Mouse (Mus musculus) cortical plate, adult 2 months (tissue): Measurements from ENCODE around the gene Sdk1. TPM values are rescaled to one million over a fixed set of nuclear protein-coding genes. Genes with fewer than 3 reads are reported as not detected.

Source experiments
- H3K27ac ChIP-seq: fragments of 200-500 bp; 2 replicates; pipeline ENCODE4 v1.5.1; 2012; ENCODE audit warnings: low read length, control low read depth, inconsistent platforms; ENCODE audit not compliant: insufficient read depth
- H3K4me1 ChIP-seq: fragments of 200-500 bp; 2 replicates; pipeline ENCODE4 v1.6.1; 2011; ENCODE audit warnings: low read length; ENCODE audit not compliant: control insufficient read depth, insufficient read depth
- H3K4me3 ChIP-seq: fragments of 200-500 bp; 2 replicates; pipeline ENCODE4 v1.5.1; 2011; ENCODE audit warnings: mild to moderate bottlenecking, low read length, control low read depth; ENCODE audit not compliant: insufficient read depth
- CTCF ChIP-seq: fragments of 200-500 bp; IDR thresholded peaks from 2 replicates; pipeline ENCODE4 v1.5.1; 2011; ENCODE audit warnings: mild to moderate bottlenecking, control low read depth, low read length; ENCODE audit not compliant: insufficient read depth; ENCODE audit errors: extremely low read depth
- POLR2A ChIP-seq: fragments of 200-500 bp; IDR thresholded peaks from 2 replicates; pipeline ENCODE4 v1.6.1; 2011; ENCODE audit warnings: mild to moderate bottlenecking, low read length, control low read depth; ENCODE audit not compliant: insufficient read depth; ENCODE audit errors: extremely low read depth
- polyA plus RNA-seq: library from polyadenylated mRNA; depleted of rRNA; stranded (reverse); fragments of >200 nt; gene quantifications from 2 replicates; pipeline ENCODE4 v1.2.3, GENCODE M21; 2012

Sdk1 gene
- polyA plus RNA-seq, 1 experiment = 3.3 TPM

DNA sequence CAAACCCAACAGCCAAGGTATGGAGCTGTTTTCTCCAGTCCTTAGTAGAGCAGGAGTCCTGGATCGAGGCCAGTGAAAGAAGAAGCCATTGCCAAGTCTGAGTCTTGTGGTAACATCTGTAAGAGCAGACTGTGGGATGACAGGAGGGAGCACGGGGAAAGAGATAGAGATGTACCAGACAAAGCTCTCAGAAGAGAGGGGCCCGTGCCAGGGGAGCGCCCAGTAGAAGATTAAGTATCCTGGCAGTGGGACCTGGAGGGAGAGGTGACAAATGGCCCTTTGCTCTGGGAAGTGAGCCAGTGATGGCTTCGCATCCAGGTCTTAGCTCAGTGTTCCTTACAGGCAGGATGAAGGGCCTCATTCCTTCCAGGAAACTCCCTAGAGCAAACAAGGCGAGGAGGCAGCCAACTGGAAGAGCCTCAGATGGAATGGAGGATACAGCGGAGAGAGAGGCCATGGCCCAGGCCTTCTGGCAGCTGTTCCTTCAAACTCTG, 450.2 kb downstream of the Sdk1 start:
- H3K4me1 ChIP-seq = no peaks in the 10 kb centered on the region
- TF ChIP-seq POLR2A (no peak), CTCF (no peak)
- H3K4me3 ChIP-seq = no peak overlapping the region
- no peak overlapping the region for H3K27ac ChIP-seq

DNA sequence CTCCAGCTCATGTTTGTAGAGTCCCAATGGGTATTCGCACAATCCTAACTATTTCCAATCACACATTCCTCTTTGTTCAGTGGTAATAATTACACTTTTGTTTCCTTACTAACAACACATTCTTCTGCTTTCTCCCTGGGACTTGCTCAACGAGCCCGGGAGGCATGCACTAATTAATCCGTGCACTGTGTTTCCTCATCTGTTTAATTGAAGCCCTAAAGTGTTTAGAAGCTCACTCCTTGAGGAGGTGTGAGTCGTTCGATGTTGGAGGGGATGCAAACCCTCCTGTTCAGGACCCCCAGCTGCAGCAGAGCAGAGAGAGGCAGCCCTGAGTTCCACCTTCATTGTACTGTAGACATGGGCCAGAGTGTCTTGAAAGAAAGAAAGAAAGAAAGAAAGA, 452.4 kb downstream of the Sdk1 start:
- Histone ChIP-seq H3K27ac (no peak overlapping the region), H3K4me3 (no peak overlapping the region), H3K4me1 (peaks cover 1% of the 10 kb centered on the region; the same call in 1 of the 2 replicates)
- TF ChIP-seq POLR2A = no peak
- TF ChIP-seq CTCF = no peak

DNA sequence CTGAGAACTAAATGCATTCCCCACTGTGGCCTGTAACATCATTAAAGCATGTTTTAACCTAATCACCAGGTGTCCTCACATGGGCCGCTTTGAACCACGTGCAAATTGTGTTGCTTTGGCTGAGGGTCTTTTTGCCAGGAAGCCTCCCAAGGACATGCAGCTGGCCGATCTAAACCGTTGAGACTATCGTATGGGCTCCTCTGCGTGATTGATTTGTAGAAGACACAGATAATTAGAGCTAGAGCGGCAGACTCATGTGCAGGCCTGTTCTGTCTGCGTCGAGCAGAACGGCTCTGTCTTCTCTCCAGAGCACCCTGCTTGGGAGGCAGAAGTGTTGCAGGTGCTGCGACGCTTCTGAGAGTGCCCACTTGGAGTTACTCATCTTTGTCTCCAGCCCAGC, 453.6 kb downstream of the Sdk1 start:
- H3K27ac ChIP-seq = no peak overlapping the region
- no peak overlapping the region for H3K4me3 ChIP-seq
- TF ChIP-seq CTCF (no peak), POLR2A (no peak)
- peaks cover 1% of the 10 kb centered on the region; the same call in 1 of the 2 replicates for H3K4me1 ChIP-seq

DNA sequence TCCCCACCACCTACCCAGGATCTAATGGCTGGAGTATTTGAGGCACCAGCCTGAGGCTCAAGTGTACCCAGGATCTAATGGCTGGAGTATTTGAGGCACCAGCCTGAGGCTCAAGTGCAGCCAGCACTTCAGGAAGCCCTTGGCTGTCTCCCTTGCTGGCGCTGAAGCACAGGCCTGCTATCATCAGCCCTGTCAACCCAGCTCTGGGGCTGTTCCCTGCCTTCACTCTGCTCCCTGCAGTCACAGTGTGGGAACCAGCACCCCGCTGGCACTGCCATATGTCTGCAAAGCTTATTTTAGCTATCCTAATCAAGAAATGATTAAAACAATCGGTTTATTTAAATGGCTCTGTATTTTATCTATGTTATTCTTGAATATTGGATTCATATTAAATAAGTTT, 457.1 kb downstream of the Sdk1 start:
- H3K4me1 ChIP-seq = peaks cover 1% of the 10 kb centered on the region; the same call in 1 of the 2 replicates
- H3K27ac ChIP-seq = no peak overlapping the region
- H3K4me3 ChIP-seq = no peak overlapping the region
- no peak for TF ChIP-seq POLR2A
- no peak for TF ChIP-seq CTCF

DNA sequence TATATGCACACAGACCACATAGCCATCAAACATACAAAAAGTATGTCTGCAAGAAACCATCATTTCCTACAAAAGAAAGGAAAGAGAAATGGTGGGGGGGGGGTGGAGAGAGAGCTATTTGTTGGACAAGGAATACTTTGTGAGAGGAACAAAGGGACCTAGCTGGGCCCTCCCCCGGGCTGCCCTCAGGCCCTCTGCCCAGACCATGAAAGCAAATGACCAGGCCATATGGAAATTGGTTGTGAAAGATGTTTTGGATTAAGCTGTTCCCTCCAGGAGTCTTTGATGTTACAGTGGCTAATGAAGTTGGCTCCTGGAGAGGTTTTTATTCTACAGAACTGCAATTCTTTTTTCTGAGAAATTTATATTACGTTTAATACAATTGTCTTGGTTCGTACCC, 479.5 kb downstream of the Sdk1 start:
- H3K27ac ChIP-seq = no peak overlapping the region
- TF ChIP-seq POLR2A (no peak), CTCF (no peak)
- no peaks in the 10 kb centered on the region for H3K4me1 ChIP-seq
- H3K4me3 ChIP-seq = no peak overlapping the region

DNA sequence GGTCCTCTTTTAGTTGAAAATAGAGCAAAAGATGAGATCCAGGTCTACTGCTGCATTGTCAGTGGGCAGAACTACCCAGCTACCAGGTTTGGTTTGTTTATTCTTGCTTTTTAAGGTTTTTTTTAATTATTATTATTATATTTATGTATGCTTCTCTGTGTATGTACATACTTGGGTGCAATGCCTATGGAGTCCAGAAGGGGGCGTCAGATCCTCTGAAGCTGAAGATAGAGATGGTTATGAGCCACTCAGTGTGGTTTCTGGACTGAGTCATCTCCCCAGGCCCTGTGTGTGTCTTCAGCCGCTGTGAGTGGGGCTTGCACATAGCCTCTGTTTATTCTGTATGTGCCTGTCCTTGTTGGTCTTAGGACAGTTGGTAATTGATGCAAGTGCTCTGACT, 486.7 kb downstream of the Sdk1 start:
- Histone ChIP-seq H3K4me1 (no peaks in the 10 kb centered on the region), H3K27ac (no peak overlapping the region), H3K4me3 (no peak overlapping the region)
- TF ChIP-seq CTCF (no peak), POLR2A (no peak)

DNA sequence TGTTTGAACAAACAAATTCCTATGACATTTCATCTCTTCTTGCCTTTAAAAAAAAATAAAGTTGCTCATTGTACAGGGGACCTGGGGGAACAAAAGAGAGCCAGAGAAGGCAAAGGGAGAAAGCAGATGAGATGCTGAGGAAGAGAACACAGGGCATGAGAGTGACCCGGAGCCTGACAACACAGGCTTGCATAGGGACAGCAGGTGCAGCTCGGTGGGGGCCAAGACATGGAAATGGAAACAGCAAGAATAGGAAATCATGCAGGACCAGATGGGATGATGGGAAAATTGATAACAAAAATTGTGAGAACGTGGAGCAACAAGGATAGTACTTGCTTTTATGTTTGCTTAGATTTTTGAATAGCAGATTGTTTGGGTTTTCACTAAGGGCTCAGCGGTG, 488.7 kb downstream of the Sdk1 start:
- no peak overlapping the region for H3K4me3 ChIP-seq
- TF ChIP-seq CTCF (no peak), POLR2A (no peak)

DNA sequence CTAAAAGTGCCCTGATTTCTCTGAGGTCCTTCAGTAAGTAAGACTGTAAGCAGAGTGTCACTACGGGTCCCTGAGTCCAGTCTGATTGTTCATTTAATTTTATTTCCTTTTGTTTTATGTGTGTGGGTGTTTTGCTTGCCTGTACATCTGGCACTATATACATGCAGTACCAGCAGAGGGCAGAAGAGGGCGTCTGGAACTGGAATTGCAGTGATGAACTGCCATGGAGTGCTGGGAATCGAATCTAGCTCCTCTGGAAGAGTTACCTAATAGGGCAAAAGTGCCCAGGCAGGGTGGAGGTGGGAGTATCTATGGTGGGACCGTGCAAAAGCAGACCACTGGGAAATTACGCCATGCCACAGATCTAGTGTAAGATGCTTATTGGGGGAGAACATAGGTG, 497.4 kb downstream of the Sdk1 start:
- TF ChIP-seq CTCF = peak; percentile 7; the same call in 1 of the 2 replicates
- no peak for TF ChIP-seq POLR2A
- Histone ChIP-seq H3K4me3 (no peak overlapping the region), H3K4me1 (no peaks in the 10 kb centered on the region), H3K27ac (no peak overlapping the region)

More for the DNA sequence above, 488.7 kb downstream of the Sdk1 start:
- H3K4me1 ChIP-seq = no peaks in the 10 kb centered on the region
- H3K27ac ChIP-seq = no peak overlapping the region

DNA sequence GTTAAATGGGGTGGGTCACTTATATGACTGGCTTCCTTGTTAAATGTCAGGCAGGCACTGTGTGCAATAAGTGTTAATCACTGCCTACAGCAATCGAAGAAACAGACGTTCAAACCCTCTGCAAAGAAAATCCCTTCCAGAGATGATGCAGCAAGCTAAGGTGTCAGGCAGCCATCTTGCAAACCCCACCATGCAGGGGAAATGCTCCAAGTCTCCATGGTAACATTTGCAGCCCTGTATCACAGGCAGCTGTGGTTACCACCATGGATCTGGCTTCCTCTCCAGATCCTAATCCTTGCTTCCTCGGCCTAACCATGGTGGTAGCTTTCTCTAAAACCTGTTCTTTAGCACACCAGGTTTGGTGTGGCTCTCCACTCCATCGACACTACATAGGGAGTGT, 507.5 kb downstream of the Sdk1 start:
- H3K27ac ChIP-seq = no peak overlapping the region
- H3K4me3 ChIP-seq = no peak overlapping the region
- no peaks in the 10 kb centered on the region for H3K4me1 ChIP-seq
- TF ChIP-seq POLR2A (no peak), CTCF (no peak)

DNA sequence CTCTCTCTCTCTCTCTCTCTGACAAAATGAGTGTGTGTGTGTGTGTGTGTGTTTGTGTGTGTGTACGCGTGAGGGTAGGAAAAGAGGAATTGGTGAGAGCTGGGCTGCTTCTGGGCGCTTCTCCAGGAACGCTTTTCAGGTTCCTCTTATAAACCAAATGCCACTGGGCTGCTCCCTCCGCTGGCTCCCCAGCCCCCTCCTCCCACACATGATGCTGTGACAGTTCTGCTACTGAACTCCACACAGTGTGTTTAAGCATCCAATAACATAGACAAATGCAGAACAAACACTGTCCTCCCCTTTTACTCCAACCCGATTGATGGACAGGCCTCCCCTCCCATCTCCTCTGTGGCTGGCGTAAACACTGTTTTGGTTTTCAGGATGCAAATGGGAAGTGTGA, 513.0 kb downstream of the Sdk1 start:
- no peak overlapping the region for H3K4me3 ChIP-seq
- no peak overlapping the region for H3K27ac ChIP-seq
- no peaks in the 10 kb centered on the region for H3K4me1 ChIP-seq
- TF ChIP-seq CTCF = no peak
- TF ChIP-seq POLR2A = no peak

DNA sequence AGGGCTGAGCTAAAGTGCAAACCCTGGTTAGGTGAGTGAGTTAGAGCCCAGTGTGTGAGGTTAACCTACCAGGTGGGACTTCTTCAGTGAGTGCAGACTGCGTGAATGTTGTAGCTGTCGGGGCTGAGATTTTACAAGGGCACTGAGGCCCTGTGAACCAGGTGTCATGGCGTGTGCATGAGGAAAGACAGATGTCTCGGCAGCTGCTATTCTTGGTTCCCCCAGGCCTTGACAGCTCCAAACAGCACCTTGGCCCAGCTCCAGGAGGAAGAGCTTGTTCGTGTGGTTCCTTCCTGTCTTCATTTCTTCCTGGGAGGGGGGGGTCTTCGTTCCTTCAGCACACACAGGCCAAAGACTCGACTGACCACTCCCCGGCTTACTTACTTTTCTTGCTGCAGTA, 517.6 kb downstream of the Sdk1 start:
- TF ChIP-seq POLR2A (no peak), CTCF (no peak)
- no peak overlapping the region for H3K4me3 ChIP-seq

More for the DNA sequence above, 517.6 kb downstream of the Sdk1 start:
- H3K27ac ChIP-seq = no peak overlapping the region
- no peaks in the 10 kb centered on the region for H3K4me1 ChIP-seq
